Mouse (Mus musculus): ENCODE data around the gene Xkr7.

DNA sequence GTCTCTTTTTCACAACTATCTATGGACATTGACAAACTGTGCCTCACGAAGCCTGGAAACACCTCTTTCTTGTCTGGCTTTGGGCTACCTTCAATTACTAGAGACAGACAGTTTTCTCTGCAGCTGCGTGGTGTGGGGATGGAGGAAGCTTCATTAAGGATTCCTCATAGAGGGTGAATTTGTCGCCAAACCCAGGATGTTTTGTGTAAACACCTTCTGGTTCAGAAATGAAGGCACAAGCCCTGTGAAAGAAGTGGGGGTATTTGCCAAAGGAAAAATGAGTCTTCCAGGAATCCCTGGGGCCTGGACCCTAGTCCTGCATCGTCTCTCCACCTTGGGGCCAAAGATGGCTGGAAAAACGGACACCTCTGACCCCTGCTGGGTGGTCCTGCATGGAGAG, 14.9 kb upstream of the Xkr7 start:
- TF ChIP-seq MAFK (IDR thresholded peaks at IDR 0.05; ENCODE audit: insufficient read depth, low read depth, low read length) (no peak), HCFC1 (IDR thresholded peaks at IDR 0.05; ENCODE audit: borderline replicate concordance, insufficient read depth, low read length) (no peak), ZNF384 (IDR thresholded peaks at IDR 0.05; ENCODE audit: low read depth, low read length) (no peak), ZC3H11A (IDR thresholded peaks at IDR 0.05; ENCODE audit: borderline replicate concordance, low read depth, low read length) (no peak)
